Mouse (Mus musculus) thymus, postnatal 14 days (tissue): ENCODE results near the gene Cry2.

Source experiments
- DNase-seq: peaks from one replicate; pipeline ENCODE4 v3.0.0; 2021

The Cry2 gene

DNA sequence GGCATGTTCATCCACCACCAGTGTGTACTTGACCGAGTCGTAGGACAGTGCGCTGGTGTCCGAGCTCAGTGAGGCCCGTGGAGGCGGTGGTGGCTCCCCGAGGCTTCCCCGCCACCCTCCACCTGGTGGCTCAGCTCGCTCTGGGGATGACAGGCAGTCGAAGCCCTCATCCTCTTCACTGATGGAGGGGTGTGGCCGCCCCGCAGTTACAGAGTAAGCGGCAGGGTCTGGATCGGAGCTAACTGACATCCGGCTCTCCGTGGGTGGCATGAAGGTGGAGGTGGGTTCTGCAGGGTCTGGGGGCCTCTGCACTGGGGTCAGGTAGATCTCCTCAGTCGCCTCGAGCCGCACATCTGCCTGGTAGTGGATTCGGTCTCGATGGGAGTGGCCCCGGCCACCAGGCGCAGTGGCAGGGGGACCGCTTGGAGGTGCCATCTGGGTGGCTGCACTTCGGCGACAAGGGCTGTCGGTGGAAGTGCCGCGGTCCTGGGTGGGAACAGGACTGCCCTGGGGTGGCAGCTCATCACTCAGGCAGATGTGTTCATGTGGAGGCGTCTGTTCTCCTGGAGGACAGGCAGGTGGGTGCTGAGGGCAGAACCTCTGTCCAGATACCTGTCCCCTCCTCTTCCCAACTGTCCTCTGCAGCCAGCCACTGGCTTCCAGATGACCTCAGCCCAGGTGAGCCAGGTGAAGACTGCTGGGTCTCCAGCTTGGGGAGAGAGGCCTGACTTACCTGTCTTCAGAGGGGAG, 46.8 kb downstream of the Cry2 start:
- DNase-seq = no peak

DNA sequence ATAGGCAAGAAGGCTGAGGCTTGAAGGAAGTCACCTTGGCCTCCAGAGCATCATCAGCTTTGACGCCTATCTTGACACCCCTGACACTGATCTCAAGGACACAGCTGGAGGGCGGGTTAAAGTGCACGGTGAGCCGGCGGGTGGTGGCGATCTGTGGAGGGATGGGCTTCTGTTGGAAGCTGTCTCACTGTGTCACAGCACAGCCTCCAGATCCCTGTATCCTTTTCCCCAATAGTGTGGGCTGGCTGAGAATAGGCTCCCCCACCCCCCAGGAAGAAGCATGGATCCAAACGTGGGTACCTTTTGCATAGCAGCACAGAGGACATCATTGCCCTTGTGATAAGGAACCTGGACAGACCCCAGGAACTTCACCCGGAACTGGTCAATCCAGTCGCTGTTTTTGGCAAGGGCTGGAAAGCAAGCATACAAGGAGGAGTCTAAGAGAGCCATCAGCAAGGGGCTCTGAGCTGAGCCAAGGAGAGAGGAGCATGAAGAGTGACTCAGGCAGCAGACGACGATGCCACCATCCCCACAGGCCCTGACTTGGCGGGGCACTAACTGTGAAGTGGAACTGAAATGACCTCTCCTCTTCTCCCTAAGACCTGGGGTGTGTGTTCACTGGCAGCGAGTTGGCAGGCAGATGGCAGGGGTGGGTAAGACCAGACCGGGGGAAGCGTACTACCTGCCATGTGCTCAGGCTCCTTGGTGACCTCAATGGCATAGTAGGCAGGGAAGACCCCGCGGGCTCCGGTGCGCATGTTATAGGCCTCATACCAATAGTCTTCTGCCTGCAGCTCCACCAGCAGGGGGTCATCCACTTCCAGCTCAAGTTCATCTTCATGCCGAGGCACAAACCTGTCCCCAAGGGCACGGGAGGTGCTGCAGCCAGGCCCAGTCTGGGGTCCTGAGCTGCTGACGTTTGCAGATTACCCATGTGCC, 48.5 kb downstream of the Cry2 start:
- DNase-seq = no peak

DNA sequence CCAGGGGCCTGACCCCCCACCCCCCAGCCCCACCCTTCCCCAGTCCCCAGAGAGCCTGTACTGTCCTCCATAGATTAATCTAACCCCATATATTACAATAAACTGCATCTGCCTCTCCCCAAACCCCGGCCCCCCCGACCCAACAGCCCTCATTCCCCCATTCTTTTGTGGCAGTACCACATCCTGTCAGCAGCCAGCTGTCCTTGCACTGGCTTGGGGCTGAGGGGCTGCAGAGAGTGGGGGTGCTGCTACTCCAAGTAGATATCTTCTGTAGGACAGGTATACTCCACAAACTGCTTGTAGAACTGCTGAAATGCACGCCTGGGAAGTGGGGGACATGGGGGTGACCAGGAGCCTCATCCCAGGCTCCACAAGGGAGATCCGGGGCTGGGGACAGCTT, 49.7 kb downstream of the Cry2 start:
- DNase-seq = peak; percentile 61

DNA sequence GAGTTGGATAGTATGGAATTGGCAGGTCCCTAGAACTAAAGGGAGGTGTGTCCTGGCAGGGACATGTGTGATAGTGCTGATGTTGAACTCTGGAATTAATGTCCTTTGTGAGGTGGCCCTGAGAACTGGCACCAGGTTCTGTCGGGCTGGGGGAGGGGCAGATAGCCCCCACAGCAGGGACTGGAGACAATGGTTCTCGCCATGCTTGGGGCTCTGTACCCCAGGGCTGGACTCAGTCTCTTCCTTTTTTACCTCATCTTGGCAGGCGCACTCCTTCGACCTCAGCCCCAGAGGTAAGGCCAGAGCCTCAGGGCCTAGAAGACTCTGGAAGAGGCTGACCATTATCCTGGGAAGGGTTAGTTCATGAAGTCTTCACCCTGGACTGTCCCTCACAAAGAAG, 51.1 kb downstream of the Cry2 start:
- no peak for DNase-seq

DNA sequence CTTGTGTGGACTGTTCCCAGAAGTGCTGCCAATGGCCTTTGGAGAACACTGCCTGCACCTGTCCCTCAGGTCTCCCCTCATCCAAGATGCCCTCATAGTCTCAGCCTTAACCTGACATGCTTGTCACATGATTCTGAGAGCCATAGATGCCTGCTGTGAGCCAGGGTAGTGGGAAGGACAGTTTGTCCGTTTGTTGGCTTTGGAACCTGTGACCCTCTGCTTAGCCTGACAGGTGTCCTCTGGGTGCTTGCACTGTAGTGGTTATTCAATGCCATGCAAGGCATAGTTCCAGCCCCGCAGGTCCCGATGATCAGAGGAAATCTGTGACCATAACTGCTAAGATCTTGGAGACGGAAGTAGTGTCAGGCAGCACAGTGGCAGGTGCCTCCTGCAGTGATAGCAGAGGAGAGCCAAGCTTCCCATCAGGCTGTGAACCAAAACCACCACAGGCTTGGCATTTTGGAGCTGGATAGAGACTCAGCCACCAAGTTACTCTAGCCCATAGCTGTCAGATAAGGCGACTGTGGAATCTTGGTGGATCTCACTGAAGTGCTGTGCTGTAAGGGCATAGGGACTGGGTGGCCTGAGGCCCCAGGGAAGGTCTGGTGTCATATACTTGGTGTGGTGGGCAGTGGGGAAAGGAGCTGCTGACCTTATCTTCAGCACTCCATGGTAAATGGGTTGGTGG, 51.8 kb downstream of the Cry2 start, which contains the start of gene 1700029I15Rik:
1700029I15Rik (plus strand) TSS at position 638 of the 688 bp plus-strand sequence.
- no peak for DNase-seq

DNA sequence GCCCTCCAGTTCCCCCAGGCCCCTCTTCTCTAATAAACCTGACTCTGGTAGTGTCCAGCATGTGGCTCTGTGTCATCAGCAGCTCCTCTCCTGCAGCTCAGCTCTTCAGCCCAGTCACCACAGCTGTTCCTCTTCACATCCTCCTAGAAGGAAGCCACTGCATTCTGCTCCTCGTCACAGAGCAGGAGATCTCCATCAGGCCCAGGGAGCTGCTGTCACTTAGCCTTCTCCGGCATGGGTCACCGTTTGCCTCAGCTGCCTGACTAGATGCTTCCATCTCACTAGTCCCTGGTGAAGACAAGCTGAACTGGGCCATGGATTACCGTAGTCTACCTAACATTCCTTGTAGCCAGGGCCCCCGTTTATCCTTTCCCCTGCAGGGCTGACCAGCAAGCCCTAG, 52.7 kb downstream of the Cry2 start:
- no peak for DNase-seq

DNA sequence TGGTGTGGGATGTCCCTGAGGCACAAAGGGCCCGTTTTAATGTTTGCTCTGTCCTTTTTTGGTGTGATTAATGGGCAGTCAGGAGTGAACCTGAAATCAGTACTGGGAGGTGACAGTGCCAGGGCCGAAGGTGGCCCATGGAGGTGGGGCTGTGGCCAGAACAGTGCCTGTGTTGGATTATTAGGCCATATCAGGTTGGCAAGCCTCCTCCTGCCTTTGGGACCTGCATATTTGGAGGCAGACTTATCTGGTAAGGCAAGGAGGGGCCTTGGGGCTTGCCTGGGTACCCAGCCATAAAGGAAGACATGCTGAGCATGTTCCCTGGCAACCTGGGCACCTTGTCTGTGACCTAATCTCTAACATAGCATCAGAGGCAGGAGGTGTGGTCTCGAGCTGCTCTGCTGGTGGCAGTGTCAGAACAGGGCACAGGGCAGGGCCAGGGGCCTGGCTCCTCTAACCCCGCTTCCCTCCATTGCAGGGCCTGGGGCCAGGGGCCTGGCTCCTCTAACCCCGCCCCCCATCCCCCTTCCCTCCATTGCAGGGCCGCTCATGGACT, 53.3 kb downstream of the Cry2 start:
- no peak for DNase-seq

DNA sequence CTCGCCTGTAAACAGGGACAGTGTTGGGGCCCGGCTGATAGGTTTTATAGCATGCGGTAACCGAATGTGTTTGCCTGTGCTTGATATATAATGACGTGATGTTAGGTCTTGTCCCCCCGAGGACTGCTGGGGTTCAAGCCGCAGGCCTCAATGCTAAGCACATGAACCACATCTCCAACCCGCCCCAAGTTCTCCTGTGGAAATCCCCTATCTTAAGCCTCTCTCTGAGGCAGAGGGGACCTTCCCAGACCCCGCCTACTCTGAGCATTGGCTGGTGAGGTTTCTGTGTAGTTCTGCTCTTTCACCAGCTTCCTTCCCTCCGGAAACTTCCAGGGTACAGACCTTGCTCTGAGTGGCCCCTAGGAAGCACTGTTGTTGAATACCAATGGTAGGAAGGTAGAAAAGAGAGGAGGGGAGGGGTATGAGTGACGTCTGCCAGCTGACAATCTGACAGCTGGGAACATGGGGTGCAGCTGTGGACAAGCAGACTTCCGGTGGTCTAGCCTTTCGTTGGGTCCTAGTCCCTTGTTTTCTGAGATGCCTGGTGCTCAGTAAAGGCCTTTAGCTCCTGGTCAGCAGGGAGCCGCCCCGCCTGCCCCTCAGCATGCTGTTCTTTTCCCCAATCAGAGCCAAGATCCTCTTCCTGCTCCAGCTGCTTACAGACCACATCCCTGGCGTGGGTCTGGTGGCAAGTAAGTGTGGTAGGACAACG, 53.9 kb downstream of the Cry2 start:
- DNase-seq = no peak

DNA sequence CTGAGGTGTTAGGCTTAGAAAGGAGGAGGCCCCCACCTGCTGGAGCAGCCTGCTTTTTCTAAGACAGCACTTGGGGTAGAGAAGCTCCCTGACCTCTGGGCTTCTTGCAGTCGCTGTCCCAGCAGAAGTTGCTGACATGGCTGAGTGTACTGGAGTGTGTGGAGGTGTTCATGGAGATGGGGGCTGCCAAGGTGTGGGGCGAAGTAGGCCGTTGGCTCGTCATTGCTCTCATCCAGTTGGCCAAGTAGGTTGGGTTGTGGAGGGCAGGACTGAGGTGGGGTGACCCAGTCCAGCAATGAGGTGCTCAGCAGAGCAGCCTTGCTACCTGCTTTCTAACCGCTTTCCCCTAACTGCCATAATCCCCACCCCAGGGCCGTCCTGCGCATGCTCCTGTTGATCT, 56.5 kb downstream of the Cry2 start:
- no peak for DNase-seq

DNA sequence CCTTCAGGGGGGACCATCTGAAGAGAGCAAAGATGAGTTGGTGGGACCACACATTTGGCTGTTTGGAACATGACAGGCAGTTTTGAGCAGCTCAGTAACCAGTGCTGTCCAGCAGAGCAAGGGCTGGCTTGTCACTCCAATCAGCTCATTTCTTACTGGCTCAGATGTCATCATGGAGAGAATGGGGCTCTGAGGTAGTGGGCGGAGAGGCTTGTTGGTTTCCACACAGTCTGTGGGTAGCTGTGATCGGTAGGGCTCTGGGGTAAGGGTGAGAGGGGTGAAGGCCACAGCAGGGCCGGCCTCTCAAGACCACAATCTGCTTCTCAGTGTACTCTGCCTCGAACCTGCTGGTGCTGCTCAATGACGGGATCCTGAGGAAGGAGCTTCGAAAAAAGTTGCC, 57.5 kb downstream of the Cry2 start:
- no peak for DNase-seq

DNA sequence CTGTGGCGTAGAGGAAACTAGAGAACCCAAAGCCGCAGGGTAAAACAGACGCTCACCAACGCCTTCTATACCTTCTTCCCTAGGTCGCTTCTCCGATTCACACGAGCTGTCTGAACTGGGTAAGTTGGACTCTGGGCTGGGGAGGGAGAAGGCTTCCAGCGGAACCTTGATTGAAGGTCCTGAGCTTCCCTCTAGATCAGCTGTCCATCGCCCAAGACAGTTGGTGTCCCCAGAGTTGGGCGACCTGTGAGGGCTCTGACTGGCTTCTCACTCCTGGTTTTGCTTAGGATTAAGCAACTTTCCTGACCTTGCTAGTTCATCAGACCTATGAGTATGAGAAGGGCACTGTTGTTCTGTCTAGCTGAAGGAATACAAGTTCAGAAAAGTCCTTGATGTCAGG, 58.1 kb downstream of the Cry2 start:
- DNase-seq = no peak

DNA sequence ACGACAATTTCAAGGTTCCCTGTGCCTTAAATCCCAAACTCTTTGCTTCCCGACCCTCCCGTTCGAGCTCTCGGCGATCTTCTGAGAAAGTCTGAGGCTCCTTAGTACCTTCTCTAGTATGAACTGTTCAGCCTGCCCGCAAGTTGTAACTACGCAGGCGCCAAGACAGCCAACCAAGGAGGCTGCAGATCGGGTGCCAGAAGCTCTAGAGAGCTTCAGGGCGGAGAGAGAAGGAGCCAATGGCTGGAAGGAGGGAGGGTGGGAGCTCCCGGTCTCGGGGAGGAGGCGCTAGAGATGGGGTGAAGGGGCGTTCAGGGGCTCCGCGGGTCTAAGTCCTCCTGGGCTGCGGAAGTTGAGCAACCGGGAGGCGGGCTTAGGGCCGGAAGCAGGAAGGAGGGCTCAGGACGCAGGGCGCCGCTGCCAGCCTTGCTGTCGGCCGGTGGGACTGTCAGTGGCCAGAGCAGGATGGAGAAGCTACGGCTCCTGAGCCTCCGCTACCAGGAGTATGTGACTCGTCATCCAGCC, 58.7 kb downstream of the Cry2 start:
- DNase-seq = peak; percentile 96

DNA sequence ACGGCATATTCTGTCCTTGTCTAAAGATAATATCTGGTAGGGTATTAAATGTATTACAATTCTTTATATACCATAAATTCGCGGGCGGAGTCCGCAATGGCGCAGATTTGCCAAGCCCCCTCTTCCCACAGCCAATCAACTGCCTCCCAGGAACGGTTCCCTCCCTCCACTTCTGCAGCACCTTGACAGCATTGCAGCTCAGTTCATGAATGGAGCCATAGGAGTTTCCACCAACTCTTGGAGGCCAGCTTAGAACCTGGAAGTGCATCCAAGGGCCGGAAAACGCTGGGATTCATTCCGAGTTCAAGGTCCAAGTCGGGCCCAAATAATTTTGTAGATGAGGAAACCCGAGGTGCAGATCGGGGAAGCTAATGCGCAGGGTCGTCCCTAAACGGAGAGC, 59.3 kb downstream of the Cry2 start, which contains the start of the genes Pex16 and Large2:
Pex16 (plus strand) TSS at position 163 of the 400 bp plus-strand sequence.
Large2 (minus strand) TSS at position 356 of the 400 bp plus-strand sequence.
- DNase-seq = peak; percentile 60

DNA sequence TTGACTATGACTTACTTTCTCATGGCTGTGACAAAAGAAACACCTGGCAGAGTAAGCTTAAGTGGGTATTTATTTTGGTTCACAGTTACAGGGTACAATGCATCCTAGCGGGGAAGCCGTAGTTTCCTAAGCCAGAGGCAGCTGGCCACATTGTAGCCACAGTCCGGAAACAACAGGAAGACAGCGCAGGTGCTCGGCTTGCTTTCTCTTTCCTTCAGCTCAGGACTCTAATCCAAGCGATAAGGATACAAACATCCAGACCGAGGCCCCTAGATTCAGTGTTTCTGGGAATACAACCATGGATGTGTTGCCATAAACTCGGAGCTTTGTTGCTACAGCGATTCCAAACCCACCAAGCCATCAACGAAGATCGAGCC, 60.4 kb downstream of the Cry2 start:
- peak; percentile 41 for DNase-seq

DNA sequence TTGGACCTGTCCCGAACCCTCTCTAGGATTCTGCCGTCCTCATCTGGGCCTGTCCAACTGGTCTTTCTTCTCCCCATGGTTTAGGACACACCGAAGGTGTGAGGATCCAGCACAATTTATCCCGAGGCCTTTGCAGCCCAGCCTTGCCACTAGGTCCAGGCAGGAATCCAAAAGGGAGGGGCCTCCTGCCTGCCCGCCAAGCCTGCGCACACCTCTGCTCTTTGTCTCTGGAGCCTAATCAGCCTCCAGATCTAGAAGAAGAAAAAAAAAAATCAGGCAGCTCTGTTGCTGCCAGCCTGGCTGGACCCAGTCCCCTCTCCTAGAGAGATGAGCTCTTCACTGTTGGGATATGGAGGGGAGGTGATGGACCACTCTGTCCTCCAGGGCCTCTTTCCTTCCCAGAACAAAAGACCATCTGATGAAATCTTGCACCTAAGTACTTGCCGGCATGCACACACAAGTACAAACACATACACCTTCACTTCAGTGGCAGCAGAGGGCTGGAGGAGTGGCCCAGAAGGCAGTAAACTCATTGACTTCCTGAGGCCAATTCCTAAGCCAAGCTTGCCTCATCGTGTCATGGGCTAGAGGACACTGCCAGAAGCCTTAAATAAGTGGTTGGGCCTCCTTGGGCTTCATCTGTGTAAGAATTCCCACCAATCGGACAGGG, 60.9 kb downstream of the Cry2 start:
- DNase-seq = no peak

DNA sequence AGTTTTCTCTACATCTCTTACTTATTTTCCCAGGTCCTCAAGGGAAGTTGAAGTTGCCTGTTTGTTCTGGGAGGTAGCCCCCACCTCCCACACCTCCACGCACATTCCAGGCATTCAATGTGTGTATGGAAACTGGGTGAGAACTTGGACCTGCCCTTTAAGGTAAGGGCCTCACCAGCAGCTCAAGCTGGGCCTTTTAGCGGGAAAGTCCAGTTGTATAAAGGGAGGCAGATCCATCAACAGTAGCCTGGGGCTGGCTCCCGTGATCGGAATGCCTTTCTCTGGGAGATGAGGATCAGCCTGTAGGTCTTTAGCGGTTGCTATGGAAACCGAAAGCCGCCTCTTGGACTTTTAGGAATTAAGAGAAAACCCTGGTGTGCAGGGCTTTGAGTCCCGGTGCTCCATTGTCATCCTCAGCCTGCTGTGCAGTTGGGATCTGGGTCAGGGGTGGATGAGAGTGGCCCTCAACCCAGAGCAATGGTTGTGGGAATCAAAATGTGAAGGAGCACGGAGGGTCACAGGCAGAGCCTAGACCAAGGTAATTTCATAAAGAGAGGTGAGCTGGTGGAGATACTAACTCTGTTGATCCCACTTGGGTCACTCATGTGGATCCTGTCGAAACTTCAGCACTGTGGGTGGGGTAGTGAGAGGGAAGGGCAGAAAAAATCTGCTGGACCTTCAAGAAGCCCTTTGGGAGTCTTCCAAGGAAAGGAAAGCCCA, 61.7 kb downstream of the Cry2 start:
- DNase-seq = no peak

DNA sequence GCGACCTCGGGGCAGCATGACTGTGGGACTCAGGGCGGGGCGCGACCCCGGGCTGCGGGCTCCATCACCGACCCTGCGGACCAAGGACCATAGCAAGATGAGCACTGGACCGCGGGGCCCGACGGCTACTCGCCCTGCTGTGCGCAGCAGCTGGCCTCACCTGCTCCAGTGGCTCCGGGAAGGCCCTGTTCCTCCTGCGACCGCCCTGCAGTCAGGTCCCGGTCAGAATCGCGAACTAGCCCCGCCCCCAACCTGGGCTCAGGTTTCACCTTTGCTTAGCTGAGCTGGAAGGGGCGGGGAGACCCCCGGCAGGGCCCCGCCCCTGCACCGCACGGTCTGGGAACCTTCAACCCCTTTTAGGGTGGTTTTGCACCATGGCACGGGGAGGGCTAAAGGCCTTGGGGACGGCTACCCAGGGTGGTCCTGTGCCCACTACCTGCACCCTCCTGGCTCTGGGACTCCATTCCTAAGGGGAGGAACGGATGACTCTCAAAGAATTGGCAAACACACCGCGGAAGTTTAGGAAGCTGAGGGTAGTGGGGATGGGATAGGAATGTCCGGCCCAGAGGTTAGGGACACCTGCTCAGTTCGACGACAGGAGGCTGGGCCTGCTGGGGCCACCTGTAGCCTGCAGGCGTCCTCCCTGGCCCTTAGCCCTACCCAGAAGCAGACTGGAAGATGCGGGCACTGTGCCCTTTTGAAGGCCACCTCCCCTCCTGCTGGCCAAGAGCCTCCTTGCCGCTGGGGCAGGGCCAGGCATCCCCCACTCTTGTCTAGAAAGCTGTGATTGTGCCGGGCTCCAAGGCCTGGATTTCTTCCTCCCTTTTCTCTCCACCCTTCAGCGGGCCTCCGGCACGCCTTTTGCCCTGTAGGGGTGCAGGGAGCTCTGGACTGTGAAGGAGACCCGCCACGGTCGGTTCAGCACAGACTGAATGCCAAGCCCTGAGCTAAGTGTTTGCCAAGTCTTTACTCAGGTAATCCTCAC, 62.7 kb downstream of the Cry2 start:
- peak; percentile 57 for DNase-seq

DNA sequence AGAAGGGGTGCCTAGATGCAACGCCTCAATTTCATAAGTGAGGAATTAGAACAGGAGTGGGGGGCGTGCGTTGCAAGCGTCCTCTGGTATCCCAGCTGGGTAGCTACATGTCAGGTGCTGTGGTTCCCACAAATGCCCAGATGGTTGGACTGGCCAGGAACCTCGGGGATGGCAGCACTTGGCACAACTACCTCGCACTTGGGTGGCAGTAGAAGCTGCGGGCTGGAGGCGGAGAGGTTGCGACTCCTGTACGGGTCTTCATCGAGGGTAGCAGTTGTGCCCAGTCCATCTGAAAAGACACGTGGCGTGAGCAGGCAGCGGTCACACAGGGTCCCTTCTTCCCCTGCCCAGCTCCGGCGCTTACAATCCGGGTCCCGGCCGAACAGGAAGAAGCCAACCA, 63.5 kb downstream of the Cry2 start:
- DNase-seq = no peak

DNA sequence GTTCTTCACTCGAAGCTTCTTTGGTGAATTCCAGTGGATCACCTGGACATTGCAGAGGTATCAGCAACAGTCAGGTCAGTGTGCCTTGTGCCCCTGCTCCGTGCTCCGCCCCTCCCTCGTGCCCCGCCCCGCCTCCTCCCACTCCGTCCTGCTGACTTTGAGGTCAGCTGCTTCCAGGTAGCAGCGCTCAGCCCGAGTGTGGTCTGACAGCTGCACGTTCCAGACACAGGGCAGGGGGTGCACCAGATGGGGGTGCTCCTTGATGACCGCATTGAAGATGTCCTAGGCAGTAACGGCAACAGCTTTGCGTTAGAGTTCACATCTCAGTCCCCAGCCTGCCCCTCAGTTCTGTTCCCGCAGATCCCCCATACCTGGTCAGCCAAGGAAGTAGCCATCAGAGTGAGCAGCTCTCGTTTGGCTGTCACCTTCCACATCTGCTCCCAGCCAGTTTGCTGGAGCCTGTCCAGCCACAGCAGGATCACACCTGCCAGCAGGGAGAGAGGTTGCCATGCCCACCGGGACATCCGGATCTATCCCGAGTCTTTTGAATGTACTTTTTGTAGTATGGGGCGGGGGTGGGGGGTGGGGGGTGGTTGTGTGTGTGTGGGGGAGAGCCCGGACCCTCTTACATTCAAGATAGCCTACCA, 66.3 kb downstream of the Cry2 start:
- DNase-seq = no peak
